Mouse (Mus musculus): ENCODE measurements around the gene Basp1. TPM values are rescaled to one million over a fixed set of nuclear protein-coding genes. Genes with fewer than 3 reads are reported as not detected.

The Basp1 gene
- polyA plus RNA-seq, 1 experiment from 2014 or later = 154 TPM

GRCm38 (mm10) chr15:25412171-25412641 lies 1.4 kb downstream of the Basp1 start:
- Histone ChIP-seq H3K4me1 (ENCODE audit: control insufficient read depth, insufficient read depth, low read length) (peaks cover 31% of the 10 kb centered on the region), H3K9me3 (replicated peaks; ENCODE audit: control insufficient read depth, low read length) (no peaks in the 10 kb centered on the region), H3K4me2 (ENCODE audit: low read length) (peak overlapping the region; percentile 61), H3K36me3 (ENCODE audit: control insufficient read depth, insufficient read depth, low read length) (peaks cover 13% of the 10 kb centered on the region), H3K9ac (ENCODE audit: low read length) (peak overlapping the region; percentile 100), H3K27me3 (replicated peaks; ENCODE audit: control insufficient read depth, insufficient read depth, low read length) (no peaks in the 10 kb centered on the region), H3K4me3 (ENCODE audit: low read depth, low read length) (peak overlapping the region; percentile 99), H3K27ac (ENCODE audit: low read depth, low read length) (peak overlapping the region; percentile 100)
- DNase-seq (ENCODE audit: low spot score) (peak; percentile 96), ATAC-seq (peak; percentile 69)
- WGBS = 0% methylated on average over 25 of the region's 25 CpGs

- Histone ChIP-seq H3K9ac (ENCODE audit: low read length) (peak overlapping the region; percentile 100), H3K36me3 (ENCODE audit: control insufficient read depth, insufficient read depth, low read length) (peaks cover 15% of the 10 kb centered on the region), H3K4me2 (ENCODE audit: low read length) (peak overlapping the region; percentile 61), H3K4me1 (ENCODE audit: control insufficient read depth, insufficient read depth, low read length) (peaks cover 30% of the 10 kb centered on the region), H3K27me3 (replicated peaks; ENCODE audit: control insufficient read depth, insufficient read depth, low read length) (no peaks in the 10 kb centered on the region), H3K9me3 (replicated peaks; ENCODE audit: control insufficient read depth, low read length) (no peaks in the 10 kb centered on the region), H3K4me3 (ENCODE audit: low read depth, low read length) (peak overlapping the region; percentile 99), H3K27ac (ENCODE audit: low read depth, low read length) (peak overlapping the region; percentile 100)
- peak; percentile 70 for DNase-seq (ENCODE audit: low spot score)
- no peak for ATAC-seq
- 6% methylated on average over 7 of the region's 7 CpGs for WGBS
These were observed 2.1 kb downstream of the Basp1 start for GRCm38 (mm10) chr15:25411461-25411860.

GRCm38 (mm10) chr15:25405926-25406325 lies 7.6 kb downstream of the Basp1 start:
- ATAC-seq (no peak), DNase-seq (ENCODE audit: low spot score) (no peak)
- Histone ChIP-seq H3K27ac (ENCODE audit: low read depth, low read length) (no peak overlapping the region), H3K9ac (ENCODE audit: low read length) (no peak overlapping the region), H3K36me3 (ENCODE audit: control insufficient read depth, insufficient read depth, low read length) (peaks cover 48% of the 10 kb centered on the region), H3K4me2 (ENCODE audit: low read length) (no peak overlapping the region), H3K4me3 (ENCODE audit: low read depth, low read length) (no peak overlapping the region), H3K27me3 (replicated peaks; ENCODE audit: control insufficient read depth, insufficient read depth, low read length) (no peaks in the 10 kb centered on the region), H3K9me3 (replicated peaks; ENCODE audit: control insufficient read depth, low read length) (no peaks in the 10 kb centered on the region), H3K4me1 (ENCODE audit: control insufficient read depth, insufficient read depth, low read length) (peaks cover 38% of the 10 kb centered on the region)
- 84% methylated on average over 5 of the region's 5 CpGs for WGBS

GRCm38 (mm10) chr15:25403879-25404278 lies 9.7 kb downstream of the Basp1 start:
- Histone ChIP-seq H3K9me3 (replicated peaks; ENCODE audit: control insufficient read depth, low read length) (no peaks in the 10 kb centered on the region), H3K9ac (ENCODE audit: low read length) (no peak overlapping the region), H3K4me1 (ENCODE audit: control insufficient read depth, insufficient read depth, low read length) (peaks cover 22% of the 10 kb centered on the region), H3K27ac (ENCODE audit: low read depth, low read length) (no peak overlapping the region), H3K27me3 (replicated peaks; ENCODE audit: control insufficient read depth, insufficient read depth, low read length) (no peaks in the 10 kb centered on the region), H3K4me3 (ENCODE audit: low read depth, low read length) (no peak overlapping the region), H3K36me3 (ENCODE audit: control insufficient read depth, insufficient read depth, low read length) (peaks cover 59% of the 10 kb centered on the region), H3K4me2 (ENCODE audit: low read length) (no peak overlapping the region)
- no peak for ATAC-seq
- 96% methylated on average over 7 of the region's 7 CpGs for WGBS
- DNase-seq (ENCODE audit: low spot score) = no peak

- Histone ChIP-seq H3K4me2 (ENCODE audit: low read length) (no peak overlapping the region), H3K4me1 (ENCODE audit: control insufficient read depth, insufficient read depth, low read length) (0 out of 2 replicates have a peak, but pooled peaks cover 9% of the 10 kb centered on the region), H3K9me3 (replicated peaks; ENCODE audit: control insufficient read depth, low read length) (no peaks in the 10 kb centered on the region), H3K4me3 (ENCODE audit: low read depth, low read length) (no peak overlapping the region), H3K36me3 (ENCODE audit: control insufficient read depth, insufficient read depth, low read length) (peaks cover 50% of the 10 kb centered on the region), H3K27ac (ENCODE audit: low read depth, low read length) (no peak overlapping the region), H3K27me3 (replicated peaks; ENCODE audit: control insufficient read depth, insufficient read depth, low read length) (no peaks in the 10 kb centered on the region), H3K9ac (ENCODE audit: low read length) (no peak overlapping the region)
- WGBS = 76% methylated on average over 3 of the region's 3 CpGs
- no peak for ATAC-seq
- DNase-seq (ENCODE audit: low spot score) = no peak
These were observed 11.6 kb downstream of the Basp1 start for GRCm38 (mm10) chr15:25402001-25402400.

- Histone ChIP-seq H3K9me3 (replicated peaks; ENCODE audit: control insufficient read depth, low read length) (no peaks in the 10 kb centered on the region), H3K4me1 (ENCODE audit: control insufficient read depth, insufficient read depth, low read length) (peaks cover 9% of the 10 kb centered on the region; the same call in 1 of the 2 replicates), H3K4me2 (ENCODE audit: low read length) (no peak overlapping the region), H3K27me3 (replicated peaks; ENCODE audit: control insufficient read depth, insufficient read depth, low read length) (no peaks in the 10 kb centered on the region), H3K4me3 (ENCODE audit: low read depth, low read length) (no peak overlapping the region), H3K36me3 (ENCODE audit: control insufficient read depth, insufficient read depth, low read length) (peaks cover 50% of the 10 kb centered on the region), H3K9ac (ENCODE audit: low read length) (no peak overlapping the region), H3K27ac (ENCODE audit: low read depth, low read length) (no peak overlapping the region)
- DNase-seq (ENCODE audit: low spot score) (no peak), ATAC-seq (no peak; the same call in 1 of the 2 replicates)
- 84% methylated on average over 8 of the region's 8 CpGs for WGBS
These were observed 13.3 kb downstream of the Basp1 start for GRCm38 (mm10) chr15:25400276-25400675.

- Histone ChIP-seq H3K9ac (ENCODE audit: low read length) (no peak overlapping the region), H3K4me1 (ENCODE audit: control insufficient read depth, insufficient read depth, low read length) (peaks cover 10% of the 10 kb centered on the region), H3K27ac (ENCODE audit: low read depth, low read length) (no peak overlapping the region), H3K27me3 (replicated peaks; ENCODE audit: control insufficient read depth, insufficient read depth, low read length) (no peaks in the 10 kb centered on the region), H3K9me3 (replicated peaks; ENCODE audit: control insufficient read depth, low read length) (no peaks in the 10 kb centered on the region), H3K4me2 (ENCODE audit: low read length) (no peak overlapping the region), H3K36me3 (ENCODE audit: control insufficient read depth, insufficient read depth, low read length) (peaks cover 38% of the 10 kb centered on the region), H3K4me3 (ENCODE audit: low read depth, low read length) (no peak overlapping the region)
- ATAC-seq = no peak
- WGBS = 77% methylated on average over 8 of the region's 9 CpGs
- DNase-seq (ENCODE audit: low spot score) = no peak
These were observed 17.5 kb downstream of the Basp1 start for GRCm38 (mm10) chr15:25395912-25396590.

GRCm38 (mm10) chr15:25392525-25393099 lies 21.0 kb downstream of the Basp1 start:
- Histone ChIP-seq H3K36me3 (ENCODE audit: control insufficient read depth, insufficient read depth, low read length) (peaks cover 30% of the 10 kb centered on the region), H3K4me3 (ENCODE audit: low read depth, low read length) (no peak overlapping the region), H3K4me2 (ENCODE audit: low read length) (no peak overlapping the region), H3K27me3 (replicated peaks; ENCODE audit: control insufficient read depth, insufficient read depth, low read length) (no peaks in the 10 kb centered on the region), H3K4me1 (ENCODE audit: control insufficient read depth, insufficient read depth, low read length) (peaks cover 10% of the 10 kb centered on the region), H3K9me3 (replicated peaks; ENCODE audit: control insufficient read depth, low read length) (no peaks in the 10 kb centered on the region), H3K27ac (ENCODE audit: low read depth, low read length) (no peak overlapping the region), H3K9ac (ENCODE audit: low read length) (no peak overlapping the region)
- DNase-seq (ENCODE audit: low spot score) (no peak), ATAC-seq (no peak; the same call in 1 of the 2 replicates)
- WGBS = 77% methylated on average over 4 of the region's 4 CpGs

GRCm38 (mm10) chr15:25391210-25391609 lies 22.4 kb downstream of the Basp1 start:
- WGBS = 94% methylated on average over 5 of the region's 5 CpGs
- Histone ChIP-seq H3K27me3 (replicated peaks; ENCODE audit: control insufficient read depth, insufficient read depth, low read length) (no peaks in the 10 kb centered on the region), H3K9me3 (replicated peaks; ENCODE audit: control insufficient read depth, low read length) (no peaks in the 10 kb centered on the region), H3K4me1 (ENCODE audit: control insufficient read depth, insufficient read depth, low read length) (peaks cover 10% of the 10 kb centered on the region), H3K27ac (ENCODE audit: low read depth, low read length) (no peak overlapping the region), H3K4me3 (ENCODE audit: low read depth, low read length) (no peak overlapping the region), H3K36me3 (ENCODE audit: control insufficient read depth, insufficient read depth, low read length) (peaks cover 35% of the 10 kb centered on the region), H3K9ac (ENCODE audit: low read length) (no peak overlapping the region), H3K4me2 (ENCODE audit: low read length) (no peak overlapping the region)
- DNase-seq (ENCODE audit: low spot score) = no peak
- no peak for ATAC-seq
